Mouse (Mus musculus) telencephalon, adult 2 months (tissue): ENCODE results near the gene Zfp36l2.
"Not testable (repeated sequence)": the region's sequence is repeated elsewhere in the genome, so short reads cannot be mapped to it uniquely, and the experiment has no call there.

Source experiments
- DNase-seq: peaks from one replicate; pipeline ENCODE4 v3.0.0-alpha.2; 2011; ENCODE audit warnings: low read depth, low spot score

Gene Zfp36l2

DNA sequence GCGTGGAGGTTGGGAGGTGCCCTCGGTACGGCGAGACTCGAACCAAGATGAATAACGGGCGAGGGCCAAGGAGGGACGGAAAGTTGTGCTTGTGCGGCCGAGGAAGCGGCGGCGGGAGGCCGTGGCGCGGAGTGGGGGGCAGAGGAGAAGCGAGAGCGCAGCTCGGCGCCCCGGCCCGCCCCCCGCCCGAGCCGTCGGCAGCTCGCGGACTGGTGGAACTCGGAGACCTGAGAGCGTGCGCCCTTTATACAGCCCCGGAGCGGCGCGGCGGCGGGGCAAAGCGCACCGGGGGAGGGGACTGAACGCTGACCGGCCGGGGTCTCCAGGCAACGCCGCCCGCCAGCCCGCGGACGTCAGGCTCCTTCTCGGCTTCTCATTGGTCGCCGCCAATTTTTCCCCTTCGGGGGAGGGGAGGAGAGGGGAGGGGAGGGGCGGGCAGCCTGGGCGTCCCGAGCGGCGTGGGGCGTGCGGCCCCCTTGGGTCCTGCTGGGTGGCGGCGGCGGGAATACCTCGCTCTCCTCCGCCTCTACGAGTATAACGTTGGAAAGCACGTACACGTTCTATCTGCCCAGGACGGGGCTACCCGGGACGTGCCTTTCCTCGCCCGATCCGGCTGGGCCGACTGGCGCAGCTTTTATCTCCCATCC, at the start of gene Zfp36l2:
Gene Zfp36l2, minus strand, starts transcription at position 221 of the 647 bp plus-strand sequence.
- no peak for DNase-seq

DNA sequence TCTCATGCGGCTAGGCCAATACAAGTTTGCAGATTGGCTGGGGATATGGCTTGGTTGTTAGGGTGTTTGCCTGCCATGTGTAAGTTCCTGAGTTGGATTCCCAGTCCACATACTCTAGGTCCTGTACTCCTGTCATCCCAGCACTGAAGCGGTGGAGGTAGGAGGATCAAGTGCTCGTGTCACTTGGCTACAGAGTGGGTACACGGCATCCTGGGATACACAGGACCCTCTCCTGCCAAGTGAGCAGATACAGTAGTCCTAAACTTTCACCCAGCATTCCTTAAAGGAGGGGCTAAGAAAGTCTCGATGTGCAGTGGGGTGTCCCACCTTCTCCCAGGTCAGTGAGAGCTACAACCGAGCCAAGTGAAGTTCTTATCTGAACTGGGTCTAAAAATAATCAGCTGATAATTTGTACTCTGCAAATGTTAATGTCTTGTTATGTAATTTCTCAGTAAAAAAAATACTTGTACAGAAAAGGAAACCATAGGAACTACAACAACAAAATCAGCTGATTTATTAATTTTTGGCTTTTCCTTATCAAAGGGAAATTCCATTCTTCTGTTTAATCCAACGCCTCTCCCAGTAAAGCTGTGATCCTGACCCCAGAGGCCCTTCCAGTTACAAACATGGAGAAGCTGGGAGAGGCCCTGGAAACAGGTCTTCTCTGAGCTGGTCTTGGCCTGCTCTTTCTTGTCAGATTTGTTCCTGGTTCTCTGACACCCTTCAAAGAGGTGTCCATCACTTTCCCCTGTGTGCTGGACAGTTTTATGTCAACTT, 49.2 kb upstream of the Zfp36l2 start:
- no peak for DNase-seq

DNA sequence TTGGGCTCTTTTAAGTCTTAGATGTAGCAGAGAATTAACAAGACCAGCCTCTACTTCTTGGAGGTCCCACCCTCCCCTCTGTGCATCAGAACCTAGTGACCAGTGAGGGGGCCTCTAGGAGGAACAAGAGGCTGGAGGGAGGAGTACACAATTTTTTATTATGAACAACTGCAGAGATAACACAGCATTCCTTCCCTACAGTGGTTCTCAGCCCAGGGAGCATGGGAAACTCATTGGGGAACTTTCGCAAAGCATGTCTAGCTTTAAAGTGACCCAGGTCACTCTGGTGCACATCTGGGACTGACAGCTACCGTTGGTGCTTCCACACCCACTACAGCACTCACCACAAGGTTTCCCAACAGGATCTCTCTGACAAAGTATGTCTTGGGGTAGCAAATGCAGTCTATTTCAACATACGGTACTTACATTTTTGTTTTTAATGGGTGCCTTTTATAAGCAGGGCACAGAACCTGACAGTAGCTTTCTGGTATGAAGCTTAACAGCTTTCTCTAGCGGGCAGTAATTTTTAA, 47.7 kb upstream of the Zfp36l2 start:
- DNase-seq: no peak

- not testable (repeated sequence) for DNase-seq
Measured at GRCm38 (mm10) chr17:84234785-84235184, 47.0 kb upstream of the Zfp36l2 start.

DNA sequence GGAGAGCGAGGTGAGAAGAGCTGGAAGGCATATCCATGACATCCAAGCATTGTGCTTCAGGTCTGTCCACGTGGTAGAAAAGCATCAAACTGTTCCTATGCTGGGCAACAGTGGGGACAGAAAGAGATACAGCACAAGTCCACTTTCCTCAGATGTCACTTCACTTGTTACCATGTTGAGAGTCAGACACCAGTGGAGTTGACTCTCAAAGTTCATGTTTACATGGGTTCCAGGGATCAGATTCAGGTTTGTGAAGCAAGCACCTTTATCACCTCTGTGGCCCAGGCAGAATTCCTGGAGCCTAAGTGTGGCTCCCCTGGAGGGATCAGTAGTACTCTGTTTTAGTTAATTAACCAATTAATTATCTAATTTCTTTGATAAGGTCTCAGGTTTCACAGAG, 46.0 kb upstream of the Zfp36l2 start:
- no peak for DNase-seq

DNA sequence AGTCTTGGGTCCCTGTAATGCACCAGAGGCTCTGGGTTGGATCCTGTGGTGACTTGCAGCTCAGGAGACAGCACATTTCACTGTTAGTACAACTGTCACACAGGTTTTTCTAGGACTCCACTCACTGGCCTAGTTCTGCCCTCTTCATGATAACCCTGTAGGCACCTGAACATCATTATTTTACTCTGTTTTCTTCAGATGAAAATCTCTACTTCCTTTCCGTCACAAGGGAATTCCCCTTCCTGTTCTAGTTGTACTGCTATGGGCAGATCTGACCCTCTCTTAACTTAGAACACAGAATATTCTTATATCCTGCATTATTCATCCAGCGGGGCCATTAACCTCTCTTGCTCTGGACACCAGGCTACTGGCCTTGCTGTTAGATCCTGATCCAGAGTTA, 43.6 kb upstream of the Zfp36l2 start:
- DNase-seq: no peak

- no peak for DNase-seq
Measured at GRCm38 (mm10) chr17:84228223-84228622, 40.5 kb upstream of the Zfp36l2 start.

GRCm38 (mm10) chr17:84226681-84227080, 38.9 kb upstream of the Zfp36l2 start:
- DNase-seq: no peak

DNA sequence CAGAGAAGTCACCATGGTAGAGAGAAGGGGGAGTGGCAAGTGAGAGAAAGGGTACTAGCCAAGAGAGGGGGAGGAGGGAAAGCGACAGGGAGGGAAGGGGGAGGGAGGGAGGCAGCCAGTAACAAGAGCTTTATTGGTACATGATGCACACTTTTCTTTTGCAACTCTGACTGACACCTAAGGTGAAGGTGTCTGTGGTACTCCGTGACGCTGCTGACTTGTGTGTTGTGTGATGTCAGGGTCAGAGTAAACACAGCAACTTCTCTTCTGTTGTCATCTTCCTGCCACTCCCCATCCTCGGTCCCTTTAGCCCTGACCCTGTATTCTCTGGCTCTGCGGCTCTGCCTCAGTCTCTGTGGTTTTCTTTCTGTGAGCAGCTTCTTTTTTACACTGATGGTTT, 38.5 kb upstream of the Zfp36l2 start:
- no peak for DNase-seq

- no peak for DNase-seq
Measured at GRCm38 (mm10) chr17:84224217-84224887, 36.6 kb upstream of the Zfp36l2 start.

DNA sequence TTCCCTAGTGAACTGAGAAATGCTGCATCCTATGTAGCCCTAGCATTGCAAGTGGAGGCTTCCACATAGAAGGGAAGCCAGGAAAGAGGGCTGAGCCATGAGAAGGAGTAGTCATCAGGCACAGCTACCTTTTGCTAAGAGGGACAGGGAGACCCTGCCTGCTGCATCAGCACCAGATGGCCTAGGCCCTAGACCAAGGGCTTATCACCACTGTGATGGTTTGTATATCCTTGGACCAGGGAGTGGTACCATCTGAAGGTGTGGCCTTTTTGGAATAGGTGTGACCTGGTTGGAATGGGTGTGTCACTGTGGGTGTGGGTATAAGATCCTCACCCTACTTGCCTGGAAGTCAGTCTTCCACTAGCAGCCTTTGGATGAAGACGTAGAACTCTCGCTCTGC, 31.1 kb upstream of the Zfp36l2 start:
- not testable (repeated sequence) for DNase-seq

DNA sequence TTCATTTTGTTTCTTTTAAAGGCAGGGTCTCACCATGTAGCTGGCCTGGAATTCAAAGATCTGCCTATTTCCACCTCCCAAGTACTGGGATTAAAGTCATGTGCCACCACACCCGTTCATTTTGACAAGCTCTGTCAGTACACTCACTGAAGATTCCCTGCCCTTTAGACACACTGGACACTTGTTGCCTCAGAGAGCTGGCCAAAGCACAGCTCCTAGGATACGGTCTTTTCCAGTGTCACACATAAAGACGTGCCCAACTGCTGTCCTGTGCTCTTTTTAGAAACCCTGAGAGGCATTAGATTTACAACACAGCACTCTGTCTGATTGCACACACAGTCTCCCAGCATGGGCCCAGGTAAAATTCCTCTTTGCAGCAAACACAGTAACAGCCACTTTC, 29.9 kb upstream of the Zfp36l2 start:
- DNase-seq: no peak

GRCm38 (mm10) chr17:84215264-84215960, 27.7 kb upstream of the Zfp36l2 start:
- no peak for DNase-seq

DNA sequence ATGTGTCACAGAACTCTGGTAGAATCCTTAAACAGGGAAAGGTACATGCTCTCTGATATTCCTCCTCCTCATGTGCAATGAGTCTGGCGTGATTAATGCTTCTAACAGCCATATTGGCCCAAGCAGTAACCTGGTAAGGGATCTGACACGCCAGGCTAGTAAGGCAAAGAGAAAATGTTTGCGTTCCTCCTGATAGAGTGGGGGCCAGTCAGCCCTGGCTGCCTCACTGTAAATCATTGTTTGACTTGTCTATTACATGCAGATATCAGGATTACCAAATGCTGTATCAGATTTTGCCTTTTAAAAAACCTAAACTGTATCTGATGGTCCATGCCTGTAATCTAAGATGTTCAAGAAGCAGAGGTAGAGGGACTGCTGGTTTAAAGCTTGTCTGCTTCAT, 25.7 kb upstream of the Zfp36l2 start:
- no peak for DNase-seq

- DNase-seq: no peak
Measured at GRCm38 (mm10) chr17:84207611-84208010, 19.9 kb upstream of the Zfp36l2 start.

DNA sequence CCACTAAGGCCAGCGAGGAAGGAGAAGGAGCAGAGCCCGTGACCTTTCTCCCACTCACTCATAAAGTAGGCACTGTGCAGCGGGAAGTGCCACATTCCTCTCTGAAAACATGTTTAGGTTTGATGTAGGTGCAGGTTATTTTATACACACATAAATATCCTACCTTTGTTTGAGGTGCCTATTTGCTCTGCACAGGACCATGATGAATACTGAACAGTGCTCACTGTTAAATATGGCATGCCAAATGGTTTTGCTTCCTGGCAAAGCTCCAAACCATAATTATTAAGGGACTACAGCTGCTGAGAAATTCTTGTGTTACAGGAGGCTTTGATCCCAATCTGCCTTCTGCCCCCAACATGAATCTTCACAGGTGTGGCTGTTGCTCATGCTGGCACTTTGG, 18.5 kb upstream of the Zfp36l2 start:
- no peak for DNase-seq

DNA sequence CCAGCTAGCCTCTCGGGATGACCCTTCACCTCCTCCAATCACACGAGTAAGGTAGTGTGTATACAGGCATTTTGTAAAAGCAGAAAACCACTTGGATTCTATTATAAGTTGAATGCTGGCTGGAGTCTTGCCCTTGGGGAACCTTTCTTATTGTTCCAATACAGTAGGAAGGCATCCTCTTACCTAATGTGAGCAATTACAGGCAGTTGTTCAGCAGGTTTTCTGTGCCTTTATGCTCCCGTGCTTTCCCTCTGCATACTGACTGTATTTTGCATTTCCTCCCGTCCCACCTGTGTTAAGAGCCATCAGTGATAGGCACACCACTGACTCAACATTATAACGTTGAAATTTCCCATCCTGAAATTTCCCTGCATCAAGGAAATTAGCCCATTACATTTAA, 17.2 kb upstream of the Zfp36l2 start:
- DNase-seq: no peak

DNA sequence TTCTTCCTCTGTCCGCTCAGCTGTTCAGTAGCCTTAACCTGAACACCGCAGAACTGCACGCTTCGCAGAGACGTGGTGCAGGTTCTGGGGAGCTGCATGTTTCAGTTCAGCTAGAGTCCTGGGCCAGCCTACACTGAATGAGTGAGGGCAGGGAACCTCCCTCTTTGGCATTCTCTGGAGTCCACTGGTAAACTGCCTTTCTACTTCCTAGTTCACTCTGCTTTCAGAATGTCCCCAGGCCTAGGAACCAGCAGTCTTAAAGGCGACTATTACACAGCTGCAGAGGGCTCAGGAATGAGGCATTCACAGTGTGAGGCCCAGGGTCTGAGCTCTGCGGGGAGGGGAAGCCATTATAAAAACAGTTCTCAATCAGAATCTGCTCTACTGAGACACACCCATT, 15.6 kb upstream of the Zfp36l2 start:
- DNase-seq: no peak

DNA sequence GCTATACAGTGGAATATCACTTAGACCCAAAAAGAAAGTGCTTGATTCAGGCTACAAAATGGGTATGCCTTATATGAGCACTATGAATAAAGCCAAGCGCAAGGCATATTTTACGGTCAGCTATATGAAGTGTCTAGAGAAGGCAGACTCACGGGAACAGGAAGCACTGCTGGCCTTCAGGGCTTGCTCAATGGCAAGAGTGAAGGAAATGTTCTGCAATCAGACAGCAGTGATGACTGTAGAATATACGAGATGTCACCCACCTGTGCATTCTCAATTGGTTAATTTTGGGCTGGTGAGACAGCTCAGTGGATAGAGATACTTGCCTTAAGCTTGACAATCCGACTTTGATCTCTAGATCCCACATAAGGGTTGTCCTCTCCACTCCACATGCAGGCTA, 13.4 kb upstream of the Zfp36l2 start:
- DNase-seq: no peak

- DNase-seq: no peak
Measured at GRCm38 (mm10) chr17:84197912-84198344, 10.2 kb upstream of the Zfp36l2 start.

DNA sequence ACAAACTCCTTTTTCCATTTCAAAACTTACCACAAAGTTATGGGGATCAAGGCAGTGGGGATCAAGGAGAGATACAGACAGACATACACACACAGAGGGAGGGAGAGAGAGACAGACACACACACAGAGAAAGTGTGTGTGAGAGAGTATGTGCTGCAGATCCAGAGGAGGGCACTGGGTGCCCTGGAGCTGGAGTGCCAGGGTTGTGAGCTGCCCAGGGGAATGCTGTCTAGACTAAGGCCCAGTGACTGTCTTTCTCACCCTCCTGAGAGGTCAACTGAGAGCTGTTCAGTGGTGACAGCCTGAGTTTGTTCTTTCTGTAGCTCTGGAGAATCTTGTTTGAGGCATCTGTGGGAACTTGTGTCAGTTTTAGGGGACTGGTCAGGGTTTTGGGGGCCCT, 8.6 kb upstream of the Zfp36l2 start:
- no peak for DNase-seq

GRCm38 (mm10) chr17:84195835-84196234, 8.1 kb upstream of the Zfp36l2 start:
- DNase-seq: no peak
